In the genomic region with DNA sequence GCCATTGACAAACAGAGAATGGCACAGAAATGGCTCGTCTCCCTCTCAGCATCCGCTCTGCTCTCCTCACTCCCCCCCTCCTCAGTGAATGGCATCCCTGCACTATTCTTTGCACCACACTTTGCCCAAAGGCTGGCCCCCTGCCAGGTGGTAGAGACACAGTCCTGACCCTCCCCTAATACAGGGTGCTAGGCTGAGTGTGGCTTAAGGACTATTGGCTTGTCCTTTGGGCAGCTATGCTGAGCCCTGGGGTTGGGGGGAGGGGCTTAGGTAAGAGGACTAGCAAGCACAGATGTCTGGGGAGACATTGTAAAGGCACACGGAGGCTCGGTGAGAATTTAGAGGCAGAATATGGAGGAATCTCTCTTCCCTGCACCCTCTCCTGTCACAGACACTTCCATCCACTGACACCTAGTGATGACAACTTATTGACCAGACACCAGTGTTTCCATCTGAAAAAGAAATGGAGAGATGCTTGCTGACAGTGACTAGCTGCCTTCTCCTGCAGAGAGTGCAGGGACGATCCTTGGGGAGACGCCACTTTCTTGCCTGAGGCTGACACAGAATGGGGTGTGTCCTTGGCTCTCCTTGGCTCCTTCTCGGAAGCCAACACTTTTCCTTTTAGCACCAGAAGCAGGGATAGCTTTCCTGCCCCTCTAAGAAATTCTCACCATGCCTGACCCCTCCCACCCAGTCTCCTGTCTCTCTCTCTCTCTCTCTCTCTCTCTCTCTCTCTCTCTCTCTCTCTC, we compare ENCODE assay signal across 12 mouse cellular contexts.
A peak's percentile ranks its signal among the peaks of the same experiment; 100 is the strongest.
DNase-seq lines count a peak whose midpoint lies in the region; ATAC-seq and TF ChIP-seq lines count a peak whose summit lies in the region.
"Had no signal": no experiment of that assay in that cellular context is flagged by ENCODE, and none has a peak within 500 bp of the region (broad histone marks: within the 10 kb centered on the region; RNA-seq: fewer than 3 reads in every experiment).

No protein-coding gene starts in this region.

- no peak for DNase-seq in forebrain, embryonic 10.5 days (ENCODE audit: extremely low spot score, low spot score)
- no peak for DNase-seq in forebrain, embryonic 11.5 days (ENCODE audit: low spot score)
- DNase-seq in lung, postnatal 10 days: peak; percentile 14
- no peak for DNase-seq in lung, postnatal 4 days
- peak; percentile 44 for DNase-seq in forebrain, embryonic 14.5 days (ENCODE audit: low spot score)
- peak; percentile 57 for DNase-seq in midbrain, embryonic 14.5 days
- DNase-seq: gastrocnemius, postnatal 10 days; spleen, adult 18-20 months; thymus, postnatal 25 days had no signal

- H3K27ac ChIP-seq in forebrain, embryonic 10.5 days: 0 out of 2 replicates have a peak overlapping the region, but pooled peaks have one; percentile 11
- H3K27ac ChIP-seq in forebrain, embryonic 11.5 days (ENCODE audit: low read depth, low read length): no peak overlapping the region
- no peak overlapping the region for H3K27ac ChIP-seq in forebrain, embryonic 14.5 days (ENCODE audit: low read depth, low read length)
- H3K27ac ChIP-seq in midbrain, embryonic 14.5 days (replicated peaks; ENCODE audit: low read depth, low read length): peak overlapping the region; percentile 16
- H3K27ac ChIP-seq in intestine, postnatal 0 days (ENCODE audit: low read depth, low read length): no peak overlapping the region
- no peak overlapping the region for H3K27ac ChIP-seq in intestine, embryonic 15.5 days
- H3K27ac ChIP-seq: liver, embryonic 14.5 days had no signal

- no peaks in the 10 kb centered on the region for H3K9me3 ChIP-seq in forebrain, embryonic 10.5 days
- H3K9me3 ChIP-seq in forebrain, embryonic 11.5 days (ENCODE audit: control insufficient read depth, low read length): no peaks in the 10 kb centered on the region
- H3K9me3 ChIP-seq in forebrain, embryonic 14.5 days (replicated peaks; ENCODE audit: control insufficient read depth, low read length): no peaks in the 10 kb centered on the region
- H3K9me3 ChIP-seq in midbrain, embryonic 14.5 days (ENCODE audit: control insufficient read depth, low read length): no peaks in the 10 kb centered on the region
- no peaks in the 10 kb centered on the region for H3K9me3 ChIP-seq in intestine, postnatal 0 days (ENCODE audit: control insufficient read depth)
- H3K9me3 ChIP-seq in intestine, embryonic 15.5 days: no peaks in the 10 kb centered on the region

- H3K9ac ChIP-seq in forebrain, embryonic 11.5 days (ENCODE audit: low read length): no peak overlapping the region
- no peak overlapping the region for H3K9ac ChIP-seq in forebrain, embryonic 14.5 days (ENCODE audit: low read length)
- no peak overlapping the region for H3K9ac ChIP-seq in midbrain, embryonic 14.5 days (replicated peaks; ENCODE audit: low read length)
- no peak overlapping the region for H3K9ac ChIP-seq in intestine, postnatal 0 days (ENCODE audit: low read depth, low read length)
- no peak overlapping the region for H3K9ac ChIP-seq in intestine, embryonic 15.5 days
- H3K9ac ChIP-seq: liver, embryonic 14.5 days had no signal

- no peak overlapping the region for H3K4me3 ChIP-seq in forebrain, embryonic 10.5 days
- H3K4me3 ChIP-seq in forebrain, embryonic 11.5 days (ENCODE audit: low read depth, low read length): no peak overlapping the region
- H3K4me3 ChIP-seq in forebrain, embryonic 14.5 days (ENCODE audit: low read depth, low read length): no peak overlapping the region
- no peak overlapping the region for H3K4me3 ChIP-seq in midbrain, embryonic 14.5 days (replicated peaks; ENCODE audit: low read depth, low read length)
- H3K4me3 ChIP-seq in intestine, postnatal 0 days (ENCODE audit: low read depth, low read length): no peak overlapping the region
- no peak overlapping the region for H3K4me3 ChIP-seq in intestine, embryonic 15.5 days (replicated peaks)

- ATAC-seq in forebrain, embryonic 11.5 days (replicated peaks; ENCODE audit: low FRiP score): no peak
- ATAC-seq in forebrain, embryonic 14.5 days: peak; percentile 65
- no peak for ATAC-seq in midbrain, embryonic 14.5 days (ENCODE audit: low FRiP score, low TSS enrichment)
- ATAC-seq in intestine, postnatal 0 days: no peak
- ATAC-seq in intestine, embryonic 15.5 days: no peak

- peaks cover 20% of the 10 kb centered on the region for H3K4me1 ChIP-seq in forebrain, embryonic 10.5 days
- H3K4me1 ChIP-seq in forebrain, embryonic 11.5 days (replicated peaks; ENCODE audit: control insufficient read depth, insufficient read depth, low read length): 0 out of 2 replicates have a peak, but pooled peaks cover 2% of the 10 kb centered on the region
- H3K4me1 ChIP-seq in forebrain, embryonic 14.5 days (ENCODE audit: control insufficient read depth, insufficient read depth, low read length): peaks cover 8% of the 10 kb centered on the region
- peaks cover 17% of the 10 kb centered on the region; the same call in 1 of the 2 replicates for H3K4me1 ChIP-seq in midbrain, embryonic 14.5 days (ENCODE audit: control insufficient read depth, insufficient read depth, low read length)
- no peaks in the 10 kb centered on the region for H3K4me1 ChIP-seq in intestine, postnatal 0 days (replicated peaks; ENCODE audit: control insufficient read depth, insufficient read depth, low read length)
- H3K4me1 ChIP-seq in intestine, embryonic 15.5 days (replicated peaks): no peaks in the 10 kb centered on the region

- H3K36me3 ChIP-seq in forebrain, embryonic 10.5 days (replicated peaks): no peaks in the 10 kb centered on the region
- H3K36me3 ChIP-seq in forebrain, embryonic 11.5 days (ENCODE audit: control insufficient read depth, insufficient read depth, low read length): no peaks in the 10 kb centered on the region
- H3K36me3 ChIP-seq in forebrain, embryonic 14.5 days (ENCODE audit: control insufficient read depth, insufficient read depth, low read length): no peaks in the 10 kb centered on the region
- no peaks in the 10 kb centered on the region for H3K36me3 ChIP-seq in midbrain, embryonic 14.5 days (ENCODE audit: control insufficient read depth, insufficient read depth, low read length)
- H3K36me3 ChIP-seq in intestine, postnatal 0 days (ENCODE audit: control insufficient read depth, insufficient read depth): no peaks in the 10 kb centered on the region
- H3K36me3 ChIP-seq in intestine, embryonic 15.5 days: no peaks in the 10 kb centered on the region

- TF ChIP-seq CTCF in intestine, postnatal 0 days (IDR thresholded peaks at IDR 0.05; ENCODE audit: low read depth): no peak

- 26% methylated on average over 7 of the region's 7 CpGs for WGBS in forebrain, embryonic 10.5 days
- 26% methylated on average over 7 of the region's 7 CpGs for WGBS in forebrain, embryonic 11.5 days
- 14% methylated on average over 7 of the region's 7 CpGs for WGBS in forebrain, embryonic 14.5 days
- WGBS in midbrain, embryonic 14.5 days: 17% methylated on average over 7 of the region's 7 CpGs
- WGBS in intestine, postnatal 0 days: 51% methylated on average over 7 of the region's 7 CpGs
- WGBS in intestine, embryonic 15.5 days: 43% methylated on average over 7 of the region's 7 CpGs

- no peaks in the 10 kb centered on the region for H3K27me3 ChIP-seq in forebrain, embryonic 10.5 days (ENCODE audit: poor library complexity, severe bottlenecking)
- no peaks in the 10 kb centered on the region for H3K27me3 ChIP-seq in forebrain, embryonic 11.5 days (ENCODE audit: control insufficient read depth, insufficient read depth, low read length)
- H3K27me3 ChIP-seq in forebrain, embryonic 14.5 days (replicated peaks; ENCODE audit: control insufficient read depth, insufficient read depth, low read length): no peaks in the 10 kb centered on the region
- H3K27me3 ChIP-seq in midbrain, embryonic 14.5 days (ENCODE audit: control insufficient read depth, insufficient read depth, low read length): no peaks in the 10 kb centered on the region
- no peaks in the 10 kb centered on the region for H3K27me3 ChIP-seq in intestine, postnatal 0 days (replicated peaks; ENCODE audit: control insufficient read depth, insufficient read depth, low read length)
- no peaks in the 10 kb centered on the region for H3K27me3 ChIP-seq in intestine, embryonic 15.5 days (replicated peaks)

- no peak overlapping the region for H3K4me2 ChIP-seq in forebrain, embryonic 11.5 days (ENCODE audit: low read depth, low read length, severe bottlenecking)
- H3K4me2 ChIP-seq in forebrain, embryonic 14.5 days (ENCODE audit: low read length): no peak overlapping the region
- H3K4me2 ChIP-seq in midbrain, embryonic 14.5 days (ENCODE audit: low read length): no peak overlapping the region
- H3K4me2 ChIP-seq in intestine, postnatal 0 days (replicated peaks; ENCODE audit: low read depth): no peak overlapping the region
- no peak overlapping the region for H3K4me2 ChIP-seq in intestine, embryonic 15.5 days (replicated peaks)

Comparison
In these comparisons a context has a peak if more than half of its experiments do, and no peak if none do; other contexts are left out.
1. DNase-seq: peak in lung, postnatal 10 days (single experiment), forebrain, embryonic 14.5 days (single experiment) and midbrain, embryonic 14.5 days (single experiment); none in forebrain, embryonic 10.5 days (single experiment), forebrain, embryonic 11.5 days (single experiment) and lung, postnatal 4 days (0 of 2).
2. H3K27ac ChIP-seq: peak in forebrain, embryonic 10.5 days (single experiment) and midbrain, embryonic 14.5 days (single experiment); none in forebrain, embryonic 11.5 days (single experiment), forebrain, embryonic 14.5 days (single experiment), intestine, postnatal 0 days (single experiment) and intestine, embryonic 15.5 days (single experiment).